Mouse (Mus musculus): ENCODE measurements around the gene Zbed6. TPM values are rescaled to one million over a fixed set of nuclear protein-coding genes. Genes with fewer than 3 reads are reported as not detected.
"Not testable (repeated sequence)": the region's sequence is repeated elsewhere in the genome, so short reads cannot be mapped to it uniquely, and the experiment has no call there.

Zbed6 gene
- not detected in 2 replicates for polyA plus RNA-seq (2015; fragmentation: Nextera tagmentation; extraction: Ambion mirVana)

DNA sequence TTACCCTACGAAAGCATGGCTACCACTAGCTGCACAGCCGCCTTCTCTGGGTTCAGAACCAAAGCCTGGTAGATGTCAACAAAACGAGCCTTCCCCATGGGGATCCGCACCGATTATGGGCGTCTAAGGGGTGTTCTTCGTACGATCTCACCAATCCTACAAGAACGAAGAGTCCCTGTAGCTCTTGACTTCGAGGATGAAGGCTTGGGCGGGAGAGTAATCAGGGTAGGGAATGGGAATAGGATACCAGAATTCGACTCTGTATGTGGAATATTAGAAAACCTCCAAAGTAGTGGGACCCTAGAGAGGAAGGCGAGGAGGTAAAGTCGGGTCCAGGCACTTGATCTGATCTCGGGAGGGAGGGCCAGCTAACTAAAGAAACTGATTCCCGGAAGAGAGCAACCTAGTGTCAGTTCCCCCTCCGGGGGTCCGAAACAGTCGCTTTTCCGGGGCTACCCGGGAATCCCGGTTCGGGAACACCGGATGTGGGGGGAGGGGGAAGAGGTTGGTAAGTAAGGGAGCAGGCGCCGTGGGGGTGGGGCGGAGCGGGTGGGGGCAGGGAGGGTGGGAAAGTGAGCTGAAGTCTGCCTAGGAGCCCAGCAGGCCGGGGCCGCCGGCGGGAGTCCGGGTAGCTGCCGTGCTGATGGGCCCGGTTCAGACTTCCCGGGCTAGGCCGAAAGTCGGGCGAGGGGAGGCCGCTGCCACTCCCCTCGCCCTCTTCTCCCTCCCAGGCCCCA, at the start of gene Zbed6:
TSS of gene Zbed6 (minus strand) at position 420 of the 737 bp plus-strand sequence.
- Histone ChIP-seq H3K9me3 (no peaks in the 10 kb centered on the region), H3K9ac (replicated peaks) (peak within 1 kb of the TSS; percentile 68), H3K36me3 (peaks cover 19% of the 10 kb centered on the region), H3K27ac (replicated peaks) (peak within 1 kb of the TSS; percentile 84), H3K4me1 (peaks cover 47% of the 10 kb centered on the region), H3K27me3 (no peaks in the 10 kb centered on the region), H3K4me3 (peak within 1 kb of the TSS; percentile 67), H3K4me2 (replicated peaks) (peak within 1 kb of the TSS; percentile 68)
- peak; percentile 87 for ATAC-seq (replicated peaks)
- WGBS: 2% methylated on average over 39 of the region's 41 CpGs

GRCm38 (mm10) chr1:133709292-133709691, 48.6 kb upstream of the Zbed6 start:
- Histone ChIP-seq H3K27ac (replicated peaks) (no peak overlapping the region), H3K9me3 (no peaks in the 10 kb centered on the region), H3K4me1 (0 out of 2 replicates have a peak, but pooled peaks cover 8% of the 10 kb centered on the region), H3K4me3 (no peak overlapping the region), H3K9ac (replicated peaks) (no peak overlapping the region), H3K4me2 (replicated peaks) (no peak overlapping the region), H3K36me3 (no peaks in the 10 kb centered on the region), H3K27me3 (no peaks in the 10 kb centered on the region)
- no peak for ATAC-seq (replicated peaks)
- 88% methylated on average over 3 of the region's 3 CpGs for WGBS

GRCm38 (mm10) chr1:133701824-133702223, 41.1 kb upstream of the Zbed6 start:
- H3K4me2 ChIP-seq (replicated peaks); ATAC-seq (replicated peaks); H3K9me3 ChIP-seq; H3K27me3 ChIP-seq; H3K4me1 ChIP-seq; H3K9ac ChIP-seq (replicated peaks); H3K27ac ChIP-seq (replicated peaks); H3K36me3 ChIP-seq; H3K4me3 ChIP-seq: not testable (repeated sequence)
- 22% methylated on average over 1 of the region's 2 CpGs for WGBS

- no peak for ATAC-seq (replicated peaks)
- H3K27me3 ChIP-seq: no peaks in the 10 kb centered on the region
- H3K9me3 ChIP-seq: no peaks in the 10 kb centered on the region
- no peak overlapping the region for H3K4me2 ChIP-seq (replicated peaks)
- H3K4me1 ChIP-seq: peaks cover 9% of the 10 kb centered on the region
- H3K27ac ChIP-seq (replicated peaks): no peak overlapping the region
- H3K36me3 ChIP-seq: no peaks in the 10 kb centered on the region
- 89% methylated on average over 12 of the region's 12 CpGs for WGBS
- H3K4me3 ChIP-seq: no peak overlapping the region
- H3K9ac ChIP-seq (replicated peaks): no peak overlapping the region
Measured at GRCm38 (mm10) chr1:133697935-133698620, 37.4 kb upstream of the Zbed6 start.

GRCm38 (mm10) chr1:133695901-133696300, 35.2 kb upstream of the Zbed6 start:
- Histone ChIP-seq H3K9me3 (no peaks in the 10 kb centered on the region), H3K36me3 (no peaks in the 10 kb centered on the region), H3K27ac (replicated peaks) (peak overlapping the region; percentile 48; the same call in 1 of the 2 replicates), H3K9ac (replicated peaks) (no peak overlapping the region), H3K4me1 (peaks cover 9% of the 10 kb centered on the region), H3K27me3 (no peaks in the 10 kb centered on the region), H3K4me2 (replicated peaks) (no peak overlapping the region), H3K4me3 (no peak overlapping the region)
- ATAC-seq (replicated peaks): no peak
- WGBS: 11% methylated on average over 7 of the region's 7 CpGs

DNA sequence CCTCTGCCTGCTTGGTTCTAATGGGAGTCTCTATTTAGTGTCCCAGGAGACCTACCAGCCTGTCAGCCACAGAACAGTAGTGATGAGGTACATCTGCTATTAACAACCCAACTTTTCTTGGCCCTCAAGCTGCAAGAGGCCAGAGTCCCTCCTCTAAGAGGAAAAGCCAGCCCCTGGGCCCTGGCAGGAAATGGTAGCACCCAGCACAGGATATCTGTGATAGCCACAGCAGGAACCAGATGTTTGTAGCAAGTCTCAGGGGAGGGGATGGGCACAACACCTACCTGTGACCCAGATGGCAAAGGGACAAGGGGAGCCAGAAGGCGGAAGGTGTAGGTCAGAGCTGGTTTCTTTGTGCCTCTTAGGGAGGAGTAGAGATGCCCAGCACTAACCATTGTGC, 34.2 kb upstream of the Zbed6 start:
- H3K4me2 ChIP-seq (replicated peaks): no peak overlapping the region
- no peak for ATAC-seq (replicated peaks)

DNA sequence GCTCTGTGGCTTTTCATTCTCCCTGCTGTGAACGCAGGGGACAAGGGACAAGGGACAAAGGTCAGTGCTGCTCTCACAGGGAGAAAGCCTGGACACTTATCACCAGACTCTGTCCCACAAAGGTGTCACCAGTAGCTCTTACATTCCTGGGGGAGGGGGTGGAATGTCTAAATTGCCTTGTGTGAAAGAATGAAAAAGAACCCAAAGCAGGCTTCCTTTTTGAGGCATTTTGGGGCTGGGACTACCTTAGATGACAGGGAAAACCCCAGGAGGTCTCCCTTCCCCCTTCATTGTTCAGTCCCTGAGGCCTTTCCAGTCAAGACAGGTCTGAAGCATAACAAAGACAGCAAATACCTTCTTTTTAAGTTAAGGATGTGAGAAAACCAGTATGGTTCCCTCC, 33.6 kb upstream of the Zbed6 start:
- H3K4me3 ChIP-seq: no peak overlapping the region
- no peaks in the 10 kb centered on the region for H3K9me3 ChIP-seq
- no peaks in the 10 kb centered on the region for H3K36me3 ChIP-seq
- H3K9ac ChIP-seq (replicated peaks): no peak overlapping the region
- H3K27me3 ChIP-seq: no peaks in the 10 kb centered on the region
- H3K27ac ChIP-seq (replicated peaks): no peak overlapping the region
- ATAC-seq (replicated peaks): no peak
- 14% methylated on average over 1 of the region's 1 CpGs for WGBS
- peaks cover 9% of the 10 kb centered on the region for H3K4me1 ChIP-seq
- H3K4me2 ChIP-seq (replicated peaks): no peak overlapping the region

More for the DNA sequence above, 34.2 kb upstream of the Zbed6 start:
- Histone ChIP-seq H3K4me1 (peaks cover 9% of the 10 kb centered on the region), H3K27me3 (no peaks in the 10 kb centered on the region), H3K27ac (replicated peaks) (no peak overlapping the region), H3K9ac (replicated peaks) (no peak overlapping the region), H3K36me3 (no peaks in the 10 kb centered on the region), H3K9me3 (no peaks in the 10 kb centered on the region), H3K4me3 (no peak overlapping the region)
- 91% methylated on average over 1 of the region's 1 CpGs for WGBS

DNA sequence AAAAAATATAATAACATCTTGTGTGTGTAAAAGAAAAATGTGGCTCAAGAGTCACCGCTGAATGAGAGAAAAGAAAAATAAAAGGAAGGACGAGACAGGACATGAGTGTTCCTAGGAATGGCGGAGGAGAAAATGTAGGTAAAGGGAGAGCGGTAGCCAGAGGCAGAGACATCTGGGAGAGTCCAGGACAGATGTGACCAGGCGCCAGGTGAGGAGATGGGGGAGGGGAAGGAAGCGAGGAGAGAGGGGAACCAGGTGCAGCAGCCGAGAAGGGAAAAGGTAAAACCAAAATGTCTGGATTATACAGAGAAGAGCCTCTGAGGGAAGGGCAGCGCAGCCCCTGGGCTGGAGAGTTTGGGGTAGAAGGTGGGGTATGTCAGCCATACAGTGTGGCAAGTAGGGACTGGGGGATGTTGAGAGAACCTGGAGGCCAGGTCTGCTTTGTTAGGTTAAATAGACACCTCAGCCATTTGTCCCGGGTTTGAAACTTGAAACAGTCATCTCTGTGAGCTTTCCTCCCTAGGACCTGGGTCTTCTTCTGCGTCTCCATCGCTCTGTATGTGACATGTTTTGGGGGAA, 32.9 kb upstream of the Zbed6 start:
- no peaks in the 10 kb centered on the region for H3K36me3 ChIP-seq
- no peak overlapping the region for H3K4me3 ChIP-seq
- no peak overlapping the region for H3K9ac ChIP-seq (replicated peaks)
- H3K9me3 ChIP-seq: no peaks in the 10 kb centered on the region
- H3K4me2 ChIP-seq (replicated peaks): no peak overlapping the region
- WGBS: 69% methylated on average over 11 of the region's 11 CpGs
- no peak overlapping the region for H3K27ac ChIP-seq (replicated peaks)
- no peaks in the 10 kb centered on the region for H3K27me3 ChIP-seq
- peaks cover 9% of the 10 kb centered on the region for H3K4me1 ChIP-seq
- ATAC-seq (replicated peaks): no peak

DNA sequence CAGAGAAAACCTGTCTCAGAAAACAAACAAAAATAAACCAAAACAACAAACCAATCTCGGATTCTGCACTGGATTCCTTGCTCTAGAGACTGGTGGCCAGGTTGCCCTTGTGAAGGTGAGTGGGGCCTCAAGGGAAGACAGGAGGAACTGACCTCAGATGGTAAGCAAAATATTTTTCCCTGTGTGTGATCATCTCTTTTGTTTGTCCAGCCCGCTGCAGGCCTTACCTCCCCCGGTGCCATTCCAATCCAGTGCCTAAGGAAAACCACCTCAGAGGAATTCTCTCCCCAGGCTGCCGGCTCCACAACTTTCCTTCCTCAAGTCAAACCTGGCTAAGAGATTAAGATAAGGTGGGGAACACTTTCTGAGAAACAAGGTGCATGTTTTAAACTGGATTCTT, 31.5 kb upstream of the Zbed6 start:
- Histone ChIP-seq H3K4me2 (replicated peaks) (no peak overlapping the region), H3K36me3 (no peaks in the 10 kb centered on the region), H3K9me3 (no peaks in the 10 kb centered on the region), H3K27ac (replicated peaks) (no peak overlapping the region), H3K27me3 (no peaks in the 10 kb centered on the region), H3K4me1 (peaks cover 9% of the 10 kb centered on the region), H3K4me3 (no peak overlapping the region), H3K9ac (replicated peaks) (no peak overlapping the region)
- no peak for ATAC-seq (replicated peaks)
- 41% methylated on average over 4 of the region's 4 CpGs for WGBS

DNA sequence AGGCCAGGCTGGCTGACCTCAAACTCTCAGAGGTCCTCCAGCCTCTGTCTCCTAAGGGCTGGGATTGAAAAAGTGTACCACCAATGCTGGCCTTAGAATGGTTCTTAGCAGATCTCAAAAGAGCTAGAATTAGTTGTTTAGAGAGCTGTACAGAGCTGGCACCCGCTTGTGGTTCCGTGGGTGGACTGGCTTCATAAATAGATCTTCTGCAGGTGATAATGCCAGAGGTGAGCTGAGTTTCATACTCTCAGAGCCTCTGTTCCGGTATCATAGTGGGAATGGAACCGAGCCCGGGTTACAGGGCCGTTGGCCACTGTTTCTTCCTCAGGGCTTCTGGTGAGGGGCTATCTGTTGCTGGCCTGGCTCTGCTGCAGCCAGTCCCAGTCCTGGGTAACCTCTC, 30.4 kb upstream of the Zbed6 start:
- Histone ChIP-seq H3K9me3 (no peaks in the 10 kb centered on the region), H3K4me3 (no peak overlapping the region), H3K4me2 (replicated peaks) (no peak overlapping the region), H3K36me3 (no peaks in the 10 kb centered on the region), H3K27me3 (no peaks in the 10 kb centered on the region), H3K9ac (replicated peaks) (no peak overlapping the region), H3K4me1 (peaks cover 7% of the 10 kb centered on the region), H3K27ac (replicated peaks) (no peak overlapping the region)
- ATAC-seq (replicated peaks): no peak
- 92% methylated on average over 6 of the region's 6 CpGs for WGBS

DNA sequence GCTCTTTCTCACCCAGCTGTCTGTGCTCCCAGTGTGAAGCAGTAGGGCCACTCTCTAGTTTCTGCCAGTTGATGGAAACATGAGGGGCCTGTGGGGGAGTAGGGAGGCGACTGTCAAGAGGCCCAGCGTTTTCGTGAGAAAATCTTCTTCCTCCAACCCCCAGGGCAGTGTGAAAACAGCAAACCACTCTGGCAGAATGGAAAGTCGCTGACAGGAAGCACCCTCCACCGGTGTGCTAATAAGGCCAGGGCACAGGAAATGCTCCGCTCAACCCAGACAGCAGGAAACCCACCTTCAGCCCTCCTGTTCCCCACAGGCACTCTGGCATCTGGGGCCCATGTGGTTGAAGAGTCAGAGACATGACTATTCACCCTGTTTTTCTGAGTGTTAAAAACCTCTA, 29.2 kb upstream of the Zbed6 start, which contains the start of gene Lax1:
TSS of gene Lax1 (minus strand) at position 212 of the 400 bp plus-strand sequence.
- Histone ChIP-seq H3K4me3 (no peak within 1 kb of the TSS), H3K27me3 (no peaks in the 10 kb centered on the region), H3K27ac (replicated peaks) (no peak within 1 kb of the TSS), H3K4me1 (no peaks in the 10 kb centered on the region), H3K36me3 (no peaks in the 10 kb centered on the region), H3K4me2 (replicated peaks) (no peak within 1 kb of the TSS), H3K9ac (replicated peaks) (no peak within 1 kb of the TSS), H3K9me3 (no peaks in the 10 kb centered on the region)
- ATAC-seq (replicated peaks): no peak
- WGBS: 54% methylated on average over 6 of the region's 6 CpGs

- H3K4me2 ChIP-seq (replicated peaks): no peak overlapping the region
- no peak overlapping the region for H3K4me3 ChIP-seq
- no peaks in the 10 kb centered on the region for H3K4me1 ChIP-seq
- H3K9ac ChIP-seq (replicated peaks): no peak overlapping the region
- no peaks in the 10 kb centered on the region for H3K36me3 ChIP-seq
- no peak for ATAC-seq (replicated peaks)
- WGBS: 81% methylated on average over 7 of the region's 7 CpGs
- H3K27ac ChIP-seq (replicated peaks): no peak overlapping the region
- no peaks in the 10 kb centered on the region for H3K9me3 ChIP-seq
- H3K27me3 ChIP-seq: no peaks in the 10 kb centered on the region
Measured at GRCm38 (mm10) chr1:133688301-133688700, 27.6 kb upstream of the Zbed6 start.

All from forebrain, embryonic 15.5 days (tissue).